Mouse (Mus musculus) natural killer cell, adult 2 months (primary cell): Measurements from ENCODE around the gene Pla2g7.
A peak's percentile ranks its signal among the peaks of the same experiment; 100 is the strongest.
"Not testable (repeated sequence)": the region's sequence is repeated elsewhere in the genome, so short reads cannot be mapped to it uniquely, and the experiment has no call there.

Experiments
- DNase-seq, 2 experiments: peaks; one replicate each; pipeline ENCODE4 v3.0.0; 2022; ENCODE audit warnings: low spot score in 2 of 2

Pla2g7 gene

GRCm38 (mm10) chr17:43567992-43568888 is at the start of gene Pla2g7:
Gene Pla2g7 (plus strand): TSS chr17:43568098.
- peak in 1 of 2 experiments; percentile 14 for DNase-seq

GRCm38 (mm10) chr17:43518644-43519409 is 49.1 kb upstream of the Pla2g7 start:
- DNase-seq = peak in 1 of 2 experiments; percentile 29

- DNase-seq = no peak
These were observed 47.7 kb upstream of the Pla2g7 start for GRCm38 (mm10) chr17:43520166-43520565.

- no peak for DNase-seq
These were observed 37.4 kb upstream of the Pla2g7 start for GRCm38 (mm10) chr17:43530507-43530906.

- no peak for DNase-seq
These were observed 36.7 kb upstream of the Pla2g7 start for GRCm38 (mm10) chr17:43531192-43531591.

- DNase-seq = no peak
These were observed 33.3 kb upstream of the Pla2g7 start for GRCm38 (mm10) chr17:43534362-43535222.

- DNase-seq = not testable (repeated sequence)
These were observed 31.1 kb upstream of the Pla2g7 start for GRCm38 (mm10) chr17:43536841-43537240.

- DNase-seq = no peak
These were observed 29.1 kb upstream of the Pla2g7 start for GRCm38 (mm10) chr17:43538767-43539166.

GRCm38 (mm10) chr17:43543539-43543938 is 24.4 kb upstream of the Pla2g7 start, which contains the start of gene Ankrd66:
Gene Ankrd66 (minus strand): TSS chr17:43543639.
- DNase-seq = no peak

- no peak for DNase-seq
These were observed 23.9 kb upstream of the Pla2g7 start for GRCm38 (mm10) chr17:43544040-43544439.

- no peak for DNase-seq
These were observed 16.7 kb upstream of the Pla2g7 start for GRCm38 (mm10) chr17:43551122-43551630.

GRCm38 (mm10) chr17:43554516-43555403 is 13.1 kb upstream of the Pla2g7 start:
- DNase-seq = no peak

GRCm38 (mm10) chr17:43557104-43557503 is 10.8 kb upstream of the Pla2g7 start:
- no peak for DNase-seq

- DNase-seq = peak in 1 of 2 experiments; percentile 5
These were observed 10.3 kb upstream of the Pla2g7 start for GRCm38 (mm10) chr17:43557541-43558090.

GRCm38 (mm10) chr17:43558678-43559077 is 9.2 kb upstream of the Pla2g7 start:
- no peak for DNase-seq

GRCm38 (mm10) chr17:43563192-43563987 is 4.5 kb upstream of the Pla2g7 start:
- DNase-seq = no peak

- DNase-seq = no peak
These were observed 306 bp upstream of the Pla2g7 start for GRCm38 (mm10) chr17:43567593-43567991.

- no peak for DNase-seq
These were observed 1.4 kb downstream of the Pla2g7 start for GRCm38 (mm10) chr17:43569287-43569686.

GRCm38 (mm10) chr17:43573624-43574073 is 5.8 kb downstream of the Pla2g7 start:
- peak in 1 of 2 experiments; percentile 20 for DNase-seq
